Mouse (Mus musculus) myocyte (in vitro differentiated cells): ENCODE measurements around the gene Gmps. TPM values are rescaled to one million over a fixed set of nuclear protein-coding genes. Genes with fewer than 3 reads are reported as not detected.

Experiments used
- H3K27me3 ChIP-seq: one replicate; pipeline ENCODE4 v1.6.1; 2011; ENCODE audit not compliant: control insufficient read depth, insufficient read depth, insufficient read length
- H3K36me3 ChIP-seq: one replicate; pipeline ENCODE4 v1.6.1; 2011; ENCODE audit not compliant: control insufficient read depth, insufficient read depth
- H3K4me2 ChIP-seq: one replicate; pipeline ENCODE4 v1.6.1; 2011; ENCODE audit warnings: low read depth, control low read depth
- H3K4me3 ChIP-seq: one replicate; pipeline ENCODE4 v1.5.1; 2011; ENCODE audit warnings: mild to moderate bottlenecking, control low read depth, moderate library complexity
- H3K79me2 ChIP-seq: one replicate; pipeline ENCODE4 v1.6.1; 2011; ENCODE audit not compliant: control insufficient read depth, insufficient read depth
- H3ac ChIP-seq: one replicate; pipeline ENCODE4 v1.6.1; 2011; ENCODE audit not compliant: control insufficient read depth, insufficient read length
- CEBPB ChIP-seq: IDR thresholded peaks from 2 replicates; pipeline ENCODE4 v1.6.1; 2011; ENCODE audit warnings: mild to moderate bottlenecking, moderate library complexity; ENCODE audit not compliant: poor library complexity, insufficient read depth, severe bottlenecking
- E2F4 ChIP-seq: IDR thresholded peaks from one replicate; pipeline ENCODE4 v1.6.1; 2011; ENCODE audit warnings: mild to moderate bottlenecking, control low read depth, moderate library complexity; ENCODE audit not compliant: insufficient read depth
- MAX ChIP-seq: IDR thresholded peaks from one replicate; pipeline ENCODE4 v1.6.1; 2011; ENCODE audit warnings: low read depth, mild to moderate bottlenecking, control low read depth
- MYOD1 ChIP-seq, 3 experiments: IDR thresholded peaks; one replicate each; pipeline ENCODE4 v1.6.1; 2011; ENCODE audit warnings: control low read depth in 2 of 3, low read depth in 2 of 3, mild to moderate bottlenecking in 2 of 3, moderate library complexity in 1 of 3; ENCODE audit not compliant: insufficient read length in 2 of 3, control insufficient read depth in 1 of 3
- MYOG ChIP-seq, 3 experiments: IDR thresholded peaks; one replicate each; pipeline ENCODE4 v1.6.1; 2011; ENCODE audit warnings: control low read depth in 2 of 3, low read depth in 2 of 3, mild to moderate bottlenecking in 2 of 3; ENCODE audit not compliant: insufficient read length in 2 of 3, control insufficient read depth in 1 of 3, insufficient read depth in 1 of 3
- POLR2A ChIP-seq: IDR thresholded peaks from one replicate; pipeline ENCODE4 v1.6.1; 2011; ENCODE audit warnings: low read depth, mild to moderate bottlenecking, control low read depth, moderate library complexity; ENCODE audit not compliant: insufficient read length
- POLR2AphosphoS2 ChIP-seq: IDR thresholded peaks from one replicate; pipeline ENCODE4 v1.6.1; 2011; ENCODE audit warnings: low read depth, control low read depth; ENCODE audit not compliant: insufficient read length
- REST ChIP-seq: IDR thresholded peaks from one replicate; pipeline ENCODE4 v1.6.1; 2011; ENCODE audit warnings: mild to moderate bottlenecking, control low read depth, moderate library complexity; ENCODE audit not compliant: insufficient read depth, insufficient read length
- SRF ChIP-seq: IDR thresholded peaks from one replicate; pipeline ENCODE4 v1.6.1; 2011; ENCODE audit warnings: low read depth; ENCODE audit not compliant: control insufficient read depth, insufficient read length
- TCF12 ChIP-seq: IDR thresholded peaks from one replicate; pipeline ENCODE4 v1.6.1; 2011; ENCODE audit warnings: mild to moderate bottlenecking, control low read depth; ENCODE audit not compliant: poor library complexity, insufficient read depth, severe bottlenecking
- TCF3 ChIP-seq: IDR thresholded peaks from one replicate; pipeline ENCODE4 v1.6.1; 2011; ENCODE audit warnings: low read depth, control low read depth; ENCODE audit not compliant: insufficient read length
- USF1 ChIP-seq: IDR thresholded peaks from one replicate; pipeline ENCODE4 v1.6.1; 2011; ENCODE audit warnings: low read depth, mild to moderate bottlenecking, control low read depth, moderate library complexity
- polyA plus RNA-seq: library from polyadenylated mRNA; unstranded; fragments of >200 nt; fragmentation: generic; extraction: Trizol; gene quantifications from one replicate; pipeline ENCODE4 v1.2.1, GENCODE M21; 2012; ENCODE audit warnings: missing spikeins

The Gmps gene
- polyA plus RNA-seq, 1 experiment: 7.2 TPM

DNA sequence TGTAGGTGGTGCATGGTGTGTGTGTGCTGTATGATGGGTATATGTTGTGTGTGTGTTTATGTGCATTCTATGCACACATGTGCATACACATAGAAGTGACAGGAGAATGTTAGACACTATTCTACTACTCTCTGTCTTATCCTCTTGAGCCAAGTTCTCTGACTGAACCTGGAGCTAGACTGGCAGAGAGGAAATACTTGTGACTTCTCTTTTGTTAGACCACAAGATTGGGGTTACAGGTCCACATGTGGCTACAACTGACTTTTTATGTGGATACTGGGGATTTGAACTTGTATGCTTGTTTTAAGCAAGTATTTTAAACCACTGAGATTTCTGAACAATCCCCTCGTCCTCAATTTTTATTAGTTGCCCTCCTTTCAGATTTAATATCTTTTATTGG, 10.8 kb downstream of the Gmps start:
- H3K36me3 ChIP-seq: peaks cover 75% of the 10 kb centered on the region

DNA sequence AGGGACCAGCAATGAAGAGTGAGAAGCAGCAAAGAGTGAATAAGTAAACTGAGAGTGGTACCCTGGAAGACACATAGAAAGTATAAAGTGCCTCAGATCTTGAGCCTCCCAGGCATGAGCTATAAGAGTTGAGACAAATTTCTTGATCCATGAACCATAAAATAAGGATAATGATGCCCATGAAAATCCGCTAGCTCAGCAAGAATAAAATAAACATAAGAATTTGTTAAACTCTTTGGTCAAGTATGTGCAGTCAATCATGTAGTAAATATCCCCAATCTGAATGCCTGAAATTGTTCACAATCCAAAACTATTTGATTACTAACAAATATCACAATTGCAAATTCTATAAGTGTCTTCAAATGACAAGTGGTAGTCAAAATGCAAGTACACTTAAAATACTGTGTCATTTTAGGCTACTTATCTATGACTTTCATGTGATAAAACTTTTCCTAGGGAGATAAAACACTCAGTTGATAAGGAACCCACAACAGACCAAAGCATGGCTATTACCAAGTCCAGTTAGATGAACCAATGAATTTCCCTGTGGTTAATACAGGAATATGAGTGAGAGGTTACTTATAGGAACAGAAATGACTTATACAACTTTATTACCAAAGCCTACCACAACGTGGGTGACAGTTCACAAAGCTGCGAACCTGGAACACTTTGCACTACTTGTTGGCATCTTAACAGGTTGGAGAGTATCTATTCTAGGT, 13.0 kb downstream of the Gmps start:
- H3K79me2 ChIP-seq: peaks cover 3% of the 10 kb centered on the region
- no peak overlapping the region for H3K4me3 ChIP-seq
- no peak overlapping the region for H3K4me2 ChIP-seq
- no peak for TF ChIP-seq USF1
- no peak for TF ChIP-seq POLR2A
- TF ChIP-seq TCF12: no peak
- no peak for TF ChIP-seq TCF3
- TF ChIP-seq E2F4: no peak
- TF ChIP-seq REST: no peak
- no peak for TF ChIP-seq POLR2AphosphoS2
- TF ChIP-seq SRF: no peak
- no peak for TF ChIP-seq MAX
- TF ChIP-seq MYOD1 (IDR thresholded peaks at IDR 0.05; ENCODE audit: control insufficient read depth in 1 of 3, insufficient read length in 2 of 3, low read depth in 2 of 3): no peak
- no peak for TF ChIP-seq CEBPB
- no peak for TF ChIP-seq MYOG (IDR thresholded peaks at IDR 0.05; ENCODE audit: control insufficient read depth in 1 of 3, insufficient read depth in 1 of 3, insufficient read length in 2 of 3, low read depth in 2 of 3)
- H3K36me3 ChIP-seq: peaks cover 73% of the 10 kb centered on the region
- no peaks in the 10 kb centered on the region for H3K27me3 ChIP-seq
- H3ac ChIP-seq: no peak overlapping the region

More for the DNA sequence above, 10.8 kb downstream of the Gmps start:
- Histone ChIP-seq H3ac (no peak overlapping the region), H3K4me3 (no peak overlapping the region), H3K79me2 (peaks cover 7% of the 10 kb centered on the region), H3K27me3 (no peaks in the 10 kb centered on the region), H3K4me2 (no peak overlapping the region)
- TF ChIP-seq MYOD1 (IDR thresholded peaks at IDR 0.05; ENCODE audit: control insufficient read depth in 1 of 3, insufficient read length in 2 of 3, low read depth in 2 of 3) (no peak), SRF (no peak), TCF12 (no peak), MAX (no peak), POLR2A (no peak), USF1 (no peak), CEBPB (no peak), REST (no peak), E2F4 (no peak), MYOG (IDR thresholded peaks at IDR 0.05; ENCODE audit: control insufficient read depth in 1 of 3, insufficient read depth in 1 of 3, insufficient read length in 2 of 3, low read depth in 2 of 3) (no peak), TCF3 (no peak), POLR2AphosphoS2 (no peak)

DNA sequence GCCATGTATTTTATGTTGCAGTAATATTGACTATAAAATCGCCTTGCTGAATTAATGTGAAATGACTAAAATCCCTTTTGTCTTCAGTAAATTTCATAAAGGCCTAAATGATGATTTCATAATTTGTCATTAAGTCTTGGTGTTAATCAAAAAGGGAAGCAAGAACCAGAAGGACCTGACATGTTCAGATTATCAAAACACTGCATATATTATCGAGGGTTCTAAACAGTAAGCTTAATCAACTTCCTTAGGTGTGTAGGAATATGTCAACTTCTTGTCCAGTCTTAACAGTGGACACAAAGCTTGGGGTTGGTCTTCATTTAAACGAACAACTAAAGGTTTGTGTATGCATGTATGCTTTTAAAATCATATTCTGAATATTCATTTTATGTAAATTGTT, 45.5 kb downstream of the Gmps start:
- no peak for TF ChIP-seq MAX
- no peak for TF ChIP-seq SRF
- no peak for TF ChIP-seq USF1
- TF ChIP-seq MYOG (IDR thresholded peaks at IDR 0.05; ENCODE audit: control insufficient read depth in 1 of 3, insufficient read depth in 1 of 3, insufficient read length in 2 of 3, low read depth in 2 of 3): no peak
- no peak for TF ChIP-seq POLR2AphosphoS2
- no peak for TF ChIP-seq E2F4
- TF ChIP-seq TCF12: no peak

DNA sequence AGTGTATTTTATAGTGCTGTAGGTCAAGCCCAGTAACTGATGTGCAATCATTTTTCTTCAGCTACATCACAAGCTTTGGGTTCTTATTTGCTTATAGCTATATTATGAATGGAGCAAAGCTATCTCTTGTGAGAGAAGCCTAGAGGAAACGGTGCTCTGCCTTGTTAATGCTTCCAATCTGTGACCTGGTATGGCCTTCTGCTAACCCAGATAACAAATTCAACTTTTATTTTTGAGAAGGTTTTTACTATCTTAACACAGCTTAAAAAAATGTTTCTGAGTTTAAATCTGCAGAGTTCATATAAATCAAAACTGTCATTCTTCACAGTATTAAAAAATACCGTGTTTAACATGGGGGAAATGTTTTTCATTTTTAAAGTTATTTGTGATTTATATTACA, 46.0 kb downstream of the Gmps start:
- no peaks in the 10 kb centered on the region for H3K27me3 ChIP-seq
- TF ChIP-seq REST: no peak
- no peak for TF ChIP-seq POLR2AphosphoS2
- no peak for TF ChIP-seq E2F4
- no peak for TF ChIP-seq SRF
- no peak for TF ChIP-seq TCF3
- TF ChIP-seq MYOG (IDR thresholded peaks at IDR 0.05; ENCODE audit: control insufficient read depth in 1 of 3, insufficient read depth in 1 of 3, insufficient read length in 2 of 3, low read depth in 2 of 3): no peak
- no peak for TF ChIP-seq MYOD1 (IDR thresholded peaks at IDR 0.05; ENCODE audit: control insufficient read depth in 1 of 3, insufficient read length in 2 of 3, low read depth in 2 of 3)

More for the DNA sequence above, 45.5 kb downstream of the Gmps start:
- Histone ChIP-seq H3K4me2 (no peak overlapping the region), H3K36me3 (no peaks in the 10 kb centered on the region), H3K79me2 (no peaks in the 10 kb centered on the region), H3K4me3 (no peak overlapping the region), H3K27me3 (no peaks in the 10 kb centered on the region), H3ac (no peak overlapping the region)

DNA sequence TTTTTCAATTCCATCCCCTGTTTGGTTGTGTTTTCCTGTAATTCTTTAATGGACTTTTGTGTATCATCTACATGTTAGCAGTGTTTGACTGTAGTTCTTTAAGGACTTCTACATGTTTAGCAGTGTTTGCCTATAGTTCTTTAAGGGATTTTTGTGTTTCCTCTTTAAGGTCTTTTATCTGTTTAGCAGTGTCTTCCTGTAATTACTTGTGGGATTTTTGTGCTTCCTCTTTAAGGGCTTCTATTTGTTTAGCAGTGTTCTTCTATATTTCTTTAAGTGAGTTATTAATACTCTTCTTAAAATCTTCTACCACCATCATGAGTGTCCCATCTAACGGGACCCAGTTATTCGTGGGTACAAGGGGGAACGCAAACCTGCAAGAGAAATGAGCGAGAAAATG, 53.9 kb downstream of the Gmps start:
- no peaks in the 10 kb centered on the region for H3K27me3 ChIP-seq
- no peaks in the 10 kb centered on the region for H3K79me2 ChIP-seq
- H3ac ChIP-seq: no peak overlapping the region
- TF ChIP-seq CEBPB (no peak), MYOG (IDR thresholded peaks at IDR 0.05; ENCODE audit: control insufficient read depth in 1 of 3, insufficient read depth in 1 of 3, insufficient read length in 2 of 3, low read depth in 2 of 3) (no peak), USF1 (no peak), POLR2AphosphoS2 (no peak), TCF12 (no peak), REST (no peak)
- H3K36me3 ChIP-seq: no peaks in the 10 kb centered on the region
- no peak overlapping the region for H3K4me3 ChIP-seq
- no peak overlapping the region for H3K4me2 ChIP-seq

More for the DNA sequence above, 46.0 kb downstream of the Gmps start:
- no peaks in the 10 kb centered on the region for H3K79me2 ChIP-seq
- no peak overlapping the region for H3K4me2 ChIP-seq
- no peak overlapping the region for H3K4me3 ChIP-seq
- H3ac ChIP-seq: no peak overlapping the region
- no peaks in the 10 kb centered on the region for H3K36me3 ChIP-seq
